Mouse (Mus musculus) MEL (cell line): Measurements from ENCODE around the gene Mmel1. TPM values are rescaled to one million over a fixed set of nuclear protein-coding genes. Genes with fewer than 3 reads are reported as not detected.

Experiments used
- DNase-seq: peaks from one replicate; pipeline ENCODE4 v3.0.0; 2011; ENCODE audit warnings: low read depth, low spot score
- H3K27ac ChIP-seq: 2 replicates; pipeline ENCODE4 v1.5.1; 2012; ENCODE audit warnings: low read depth, mild to moderate bottlenecking, control low read depth, low read length, moderate library complexity; ENCODE audit not compliant: control insufficient read depth
- H3K27me3 ChIP-seq, 2 experiments: fragments of 150-350 bp in 1 of 2; sonication (generic) in 1 of 2; 2 replicates each; pipeline ENCODE4 v1.6.1; 2012; ENCODE audit warnings: low read length in 2 of 2, mild to moderate bottlenecking in 2 of 2, improper control_type of control experiment in 1 of 2, moderate library complexity in 1 of 2; ENCODE audit not compliant: insufficient read depth in 2 of 2, control insufficient read depth in 1 of 2
- H3K36me3 ChIP-seq, 2 experiments: 2 replicates each; pipeline ENCODE4 v1.6.1; 2012 to 2014; ENCODE audit warnings: low read length in 2 of 2, improper control_type of control experiment in 1 of 2, inconsistent platforms in 1 of 2, mild to moderate bottlenecking in 1 of 2; ENCODE audit not compliant: insufficient read depth in 2 of 2, control insufficient read depth in 1 of 2
- H3K4me1 ChIP-seq, 2 experiments: fragments of 150-350 bp in 1 of 2; sonication (generic) in 1 of 2; 2 replicates each; pipeline ENCODE4 v1.6.1; 2012; ENCODE audit warnings: low read length in 2 of 2, improper control_type of control experiment in 1 of 2, mild to moderate bottlenecking in 1 of 2; ENCODE audit not compliant: insufficient read depth in 2 of 2, control insufficient read depth in 1 of 2
- H3K4me3 ChIP-seq, 2 experiments: fragments of 150-350 bp in 1 of 2; sonication (generic) in 1 of 2; 2 replicates each; pipeline ENCODE4 v1.5.1; 2012; ENCODE audit warnings: low read depth in 2 of 2, low read length in 2 of 2, mild to moderate bottlenecking in 2 of 2, moderate library complexity in 2 of 2, control low read depth in 1 of 2, improper control_type of control experiment in 1 of 2; ENCODE audit not compliant: control insufficient read depth in 1 of 2, insufficient read depth in 1 of 2
- H3K79me2 ChIP-seq: 2 replicates; pipeline ENCODE4 v1.6.1; 2012; ENCODE audit warnings: mild to moderate bottlenecking, low read length, moderate library complexity; ENCODE audit not compliant: control insufficient read depth, poor library complexity, insufficient read depth
- H3K9ac ChIP-seq: 2 replicates; pipeline ENCODE4 v1.6.1; 2012; ENCODE audit warnings: low read depth, mild to moderate bottlenecking, control low read depth, low read length, moderate library complexity; ENCODE audit not compliant: control insufficient read depth, poor library complexity, severe bottlenecking
- H3K9me3 ChIP-seq: fragments of 150-350 bp; sonication (generic); replicated peaks from 2 replicates; pipeline ENCODE4 v1.6.1; 2012; ENCODE audit warnings: mild to moderate bottlenecking, low read length, improper control_type of control experiment, moderate library complexity; ENCODE audit not compliant: insufficient read depth
- BHLHE40 ChIP-seq: IDR thresholded peaks from 2 replicates; pipeline ENCODE4 v1.6.1; 2012; ENCODE audit warnings: low read depth, mild to moderate bottlenecking, inconsistent platforms, low read length, improper control_type of control experiment, borderline replicate concordance
- CHD1 ChIP-seq: IDR thresholded peaks from 2 replicates; pipeline ENCODE4 v1.6.1; 2012; ENCODE audit warnings: low read depth, mild to moderate bottlenecking, inconsistent platforms, low read length, improper control_type of control experiment
- CTCF ChIP-seq, 3 experiments: IDR thresholded peaks in 2 of 3; conservative IDR thresholded peaks in 1 of 3; 2 replicates each; pipeline ENCODE4 v1.5.1; 2011 to 2012; ENCODE audit warnings: low read length in 3 of 3, low read depth in 2 of 3, mild to moderate bottlenecking in 2 of 3, improper control_type of control experiment in 1 of 3, inconsistent platforms in 1 of 3, mixed read lengths in 1 of 3, moderate library complexity in 1 of 3; ENCODE audit not compliant: control insufficient read depth in 1 of 3, insufficient read depth in 1 of 3, poor library complexity in 1 of 3, severe bottlenecking in 1 of 3
- E2F4 ChIP-seq: IDR thresholded peaks from 2 replicates; pipeline ENCODE4 v1.6.1; 2011; ENCODE audit warnings: low read depth, low read length, improper control_type of control experiment, borderline replicate concordance
- ELF1 ChIP-seq: IDR thresholded peaks from 2 replicates; pipeline ENCODE4 v1.6.1; 2014; ENCODE audit warnings: low read depth, mild to moderate bottlenecking, inconsistent platforms, low read length, improper control_type of control experiment, moderate library complexity
- GABPA ChIP-seq: IDR thresholded peaks from 2 replicates; pipeline ENCODE4 v1.6.1; 2012; ENCODE audit warnings: low read depth, mild to moderate bottlenecking, inconsistent platforms, low read length, improper control_type of control experiment, moderate library complexity
- HCFC1 ChIP-seq: IDR thresholded peaks from 2 replicates; pipeline ENCODE4 v1.6.1; 2012; ENCODE audit warnings: low read depth, mild to moderate bottlenecking, inconsistent platforms, low read length, improper control_type of control experiment, moderate library complexity
- MAZ ChIP-seq: IDR thresholded peaks from 2 replicates; pipeline ENCODE4 v1.6.1; 2012; ENCODE audit warnings: low read depth, mild to moderate bottlenecking, inconsistent platforms, low read length, improper control_type of control experiment
- MEF2A ChIP-seq: IDR thresholded peaks from 2 replicates; pipeline ENCODE4 v1.6.1; 2014; ENCODE audit warnings: low read depth, mild to moderate bottlenecking, inconsistent platforms, low read length, improper control_type of control experiment; ENCODE audit not compliant: poor library complexity, insufficient replicate concordance, severe bottlenecking; ENCODE audit errors: extremely low read depth
- MYC ChIP-seq: IDR thresholded peaks from 2 replicates; pipeline ENCODE4 v1.6.1; 2011; ENCODE audit warnings: low read depth, mild to moderate bottlenecking, low read length, improper control_type of control experiment, moderate library complexity
- NELFE ChIP-seq: IDR thresholded peaks from 2 replicates; pipeline ENCODE4 v1.6.1; 2011; ENCODE audit warnings: low read depth, low read length, improper control_type of control experiment
- POLR2AphosphoS5 ChIP-seq: IDR thresholded peaks from 2 replicates; pipeline ENCODE4 v1.6.1; 2012; ENCODE audit warnings: low read depth, borderline replicate concordance, mild to moderate bottlenecking, inconsistent platforms, low read length, moderate library complexity, mixed read lengths
- RAD21 ChIP-seq: IDR thresholded peaks from 2 replicates; pipeline ENCODE4 v1.6.1; 2011; ENCODE audit warnings: mild to moderate bottlenecking, low read depth, low read length, improper control_type of control experiment
- RCOR1 ChIP-seq: IDR thresholded peaks from 2 replicates; pipeline ENCODE4 v1.6.1; 2012; ENCODE audit warnings: low read depth, mild to moderate bottlenecking, inconsistent platforms, low read length, improper control_type of control experiment
- SMC3 ChIP-seq: IDR thresholded peaks from 2 replicates; pipeline ENCODE4 v1.6.1; 2011; ENCODE audit warnings: low read depth, low read length, improper control_type of control experiment
- TAL1 ChIP-seq: IDR thresholded peaks from 2 replicates; pipeline ENCODE4 v1.6.1; 2012; ENCODE audit warnings: mild to moderate bottlenecking, inconsistent platforms, low read length, moderate library complexity, mixed read lengths
- TBP ChIP-seq: IDR thresholded peaks from 2 replicates; pipeline ENCODE4 v1.8.0; 2011; ENCODE audit warnings: low read depth, low read length, improper control_type of control experiment
- TCF12 ChIP-seq: IDR thresholded peaks from 2 replicates; pipeline ENCODE4 v1.6.1; 2014; ENCODE audit warnings: low read depth, mild to moderate bottlenecking, inconsistent platforms, low read length, improper control_type of control experiment, moderate library complexity
- USF1 ChIP-seq: IDR thresholded peaks from 2 replicates; pipeline ENCODE4 v1.6.1; 2014; ENCODE audit warnings: low read depth, mild to moderate bottlenecking, inconsistent platforms, low read length, improper control_type of control experiment, moderate library complexity
- USF2 ChIP-seq, 2 experiments: IDR thresholded peaks; 2 replicates each; pipeline ENCODE4 v1.6.1; 2011 to 2012; ENCODE audit warnings: improper control_type of control experiment in 2 of 2, low read length in 2 of 2, borderline replicate concordance in 1 of 2, inconsistent platforms in 1 of 2, low read depth in 1 of 2, mild to moderate bottlenecking in 1 of 2; ENCODE audit not compliant: insufficient read depth in 1 of 2
- ZC3H11A ChIP-seq: IDR thresholded peaks from 2 replicates; pipeline ENCODE4 v1.6.1; 2012; ENCODE audit warnings: low read depth, mild to moderate bottlenecking, inconsistent platforms, low read length, improper control_type of control experiment
- ZKSCAN1 ChIP-seq: IDR thresholded peaks from 2 replicates; pipeline ENCODE4 v1.6.1; 2012; ENCODE audit warnings: low read depth, mild to moderate bottlenecking, inconsistent platforms, low read length, improper control_type of control experiment, moderate library complexity
- ZMIZ1 ChIP-seq: IDR thresholded peaks from 2 replicates; pipeline ENCODE4 v1.6.1; 2012; ENCODE audit warnings: low read depth, mild to moderate bottlenecking, inconsistent platforms, low read length, improper control_type of control experiment, moderate library complexity
- ZNF384 ChIP-seq: IDR thresholded peaks from 2 replicates; pipeline ENCODE4 v1.6.1; 2012; ENCODE audit warnings: low read depth, mild to moderate bottlenecking, inconsistent platforms, low read length, improper control_type of control experiment
- polyA plus RNA-seq, 2 experiments: library from polyadenylated mRNA; stranded (reverse) in 1 of 2; unstranded in 1 of 2; fragments of >175 nt in 1 of 2; fragments of >200 nt in 1 of 2; gene quantifications; 2 replicates each; pipeline versions ENCODE4 v1.2.1 to v1.2.4; 2012; ENCODE audit warnings: low replicate concordance in 2 of 2, low read depth in 1 of 2; ENCODE audit not compliant: insufficient read length in 2 of 2, insufficient read depth in 1 of 2, missing spikeins in 1 of 2
- total RNA-seq: library from RNA; depleted of rRNA; stranded (reverse); fragments of 300-350 nt; gene quantifications from 2 replicates; pipeline ENCODE4 v1.2.3, GENCODE M21; 2012

Mmel1 gene
- total and polyA plus RNA-seq, 3 experiments, result 0.07 to 0.08 TPM; not detected in 1

DNA sequence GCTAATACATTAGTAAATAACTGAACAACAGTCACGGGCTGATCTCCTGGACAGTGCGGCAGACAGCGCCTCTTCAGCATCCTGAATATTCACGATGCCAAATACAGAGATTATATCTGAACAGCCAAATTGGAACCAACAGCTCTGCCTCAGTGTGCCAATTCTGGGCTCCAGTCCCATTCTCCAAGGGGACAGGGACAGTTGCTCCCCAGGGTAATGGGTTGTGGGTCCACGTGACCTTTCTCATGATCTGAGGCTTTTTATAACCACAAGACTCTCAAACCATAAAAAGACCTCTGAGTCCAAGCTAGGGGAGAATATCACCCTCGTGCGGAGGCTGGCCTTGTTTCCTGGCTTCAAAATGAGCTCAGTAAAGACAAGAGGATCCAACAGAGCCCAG, 42.2 kb upstream of the Mmel1 start:
- H3K4me1 ChIP-seq, result no peaks in the 10 kb centered on the region
- no peaks in the 10 kb centered on the region for H3K79me2 ChIP-seq
- no peak overlapping the region for H3K27ac ChIP-seq
- no peaks in the 10 kb centered on the region for H3K27me3 ChIP-seq
- H3K36me3 ChIP-seq, result no peaks in the 10 kb centered on the region
- TF ChIP-seq TCF12, result no peak
- no peak for TF ChIP-seq ZMIZ1
- TF ChIP-seq ZKSCAN1, result no peak
- no peak for TF ChIP-seq E2F4
- TF ChIP-seq CTCF (IDR thresholded peaks at IDR 0.05 in 2 of 3, conservative IDR thresholded peaks at IDR 0.05 in 1 of 3; ENCODE audit: control insufficient read depth in 1 of 3, insufficient read depth in 1 of 3, low read depth in 2 of 3, low read length in 3 of 3, poor library complexity in 1 of 3, severe bottlenecking in 1 of 3), result no peak
- TF ChIP-seq ZC3H11A, result no peak
- TF ChIP-seq SMC3, result no peak
- TF ChIP-seq ELF1, result no peak
- no peak for TF ChIP-seq BHLHE40
- no peak for TF ChIP-seq GABPA
- no peak for TF ChIP-seq CHD1
- no peak for TF ChIP-seq MAZ
- no peak for TF ChIP-seq RAD21
- TF ChIP-seq USF1, result no peak
- TF ChIP-seq TAL1, result no peak
- TF ChIP-seq USF2 (IDR thresholded peaks at IDR 0.05; ENCODE audit: borderline replicate concordance in 1 of 2, insufficient read depth in 1 of 2, low read depth in 1 of 2, low read length in 2 of 2), result no peak
- TF ChIP-seq ZNF384, result no peak
- TF ChIP-seq HCFC1, result no peak
- TF ChIP-seq, all 39 proteins: peak for 0
- Histone ChIP-seq H3K9ac (no peak overlapping the region), H3K4me3 (no peak overlapping the region), H3K9me3 (no peaks in the 10 kb centered on the region)
- no peak for DNase-seq

DNA sequence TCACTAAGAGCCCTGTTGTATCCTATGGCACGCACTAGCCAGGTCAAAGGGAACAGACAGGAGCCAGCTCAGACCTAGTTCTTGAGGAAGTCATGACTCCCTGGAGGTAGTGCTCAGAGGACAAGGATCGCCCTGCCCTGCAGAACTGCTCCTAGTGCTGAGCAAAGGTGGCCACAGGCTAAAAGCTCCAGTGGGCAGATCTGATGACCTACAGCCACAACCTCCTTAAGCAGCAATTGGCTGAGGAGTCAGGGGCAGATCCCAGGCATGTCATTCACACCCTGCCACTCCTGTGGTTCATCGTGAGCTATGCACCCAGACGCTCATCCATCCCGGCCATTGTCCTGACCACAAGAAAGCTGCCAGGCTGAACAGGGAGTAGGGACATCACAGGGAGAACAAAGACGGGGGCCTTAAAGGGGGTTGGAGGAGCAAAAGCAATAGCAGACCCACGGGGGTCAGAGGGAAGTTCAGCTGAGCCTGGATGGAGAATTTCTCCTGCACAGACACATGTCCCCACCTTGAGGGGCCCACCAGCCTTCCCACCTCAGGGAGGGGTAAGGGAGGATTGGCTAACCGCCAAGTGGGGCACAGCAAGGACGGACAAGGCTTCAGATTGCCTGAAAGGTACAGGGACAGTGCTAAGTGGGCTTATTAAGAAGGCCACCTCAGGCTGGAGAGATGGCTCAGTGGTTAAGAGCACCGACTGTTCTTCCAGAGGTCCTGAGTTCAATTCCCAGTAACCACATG, 41.3 kb upstream of the Mmel1 start:
- Histone ChIP-seq H3K9me3 (no peaks in the 10 kb centered on the region), H3K9ac (no peak overlapping the region), H3K79me2 (no peaks in the 10 kb centered on the region), H3K36me3 (no peaks in the 10 kb centered on the region), H3K27me3 (no peaks in the 10 kb centered on the region), H3K27ac (no peak overlapping the region), H3K4me3 (no peak overlapping the region), H3K4me1 (no peaks in the 10 kb centered on the region)
- no peak for DNase-seq
- TF ChIP-seq POLR2AphosphoS5 (no peak), MYC (no peak), MAZ (no peak), RCOR1 (no peak), USF2 (IDR thresholded peaks at IDR 0.05; ENCODE audit: borderline replicate concordance in 1 of 2, insufficient read depth in 1 of 2, low read depth in 1 of 2, low read length in 2 of 2) (no peak), BHLHE40 (no peak), NELFE (no peak), TBP (no peak), MEF2A (no peak)
